Mouse (Mus musculus): ENCODE results near the gene Vmn1r61. TPM values are rescaled to one million over a fixed set of nuclear protein-coding genes. Genes with fewer than 3 reads are reported as not detected.

Gene Vmn1r61
- polyA plus RNA-seq (2012; rRNA removed) (not detected in 2 replicates), polyA plus RNA-seq (2014; fragmentation: Nextera tagmentation; extraction: Ambion mirVana) (not detected in 2 replicates)

DNA sequence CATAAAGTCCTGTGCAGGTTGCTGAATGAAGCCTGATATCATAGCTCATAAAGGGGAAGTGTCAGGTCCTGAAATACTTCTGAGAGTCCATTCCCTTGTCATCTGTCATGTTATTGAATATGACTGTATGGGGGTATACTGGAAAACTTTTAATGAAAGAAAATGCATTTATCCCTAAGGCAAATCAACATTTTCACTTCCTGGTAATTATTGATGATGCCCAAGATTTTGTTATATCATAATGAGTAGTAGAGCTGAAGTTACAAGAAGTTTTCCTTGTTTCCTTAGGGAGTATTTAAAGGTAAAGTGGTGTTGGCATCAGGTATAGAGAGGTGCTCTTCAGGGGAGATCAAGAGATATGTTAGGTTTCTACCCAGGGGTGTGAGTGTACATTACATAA, at the start of gene Vmn1r61:
Gene Vmn1r61, minus strand, starts transcription at position 101 of the 400 bp plus-strand sequence.
- H3K9me3 ChIP-seq (ENCODE audit: control insufficient read depth, low read length): no peaks in the 10 kb centered on the region
- H3K27ac ChIP-seq: no peak within 1 kb of the TSS
- no peak for TF ChIP-seq CTCF (IDR thresholded peaks at IDR 0.05; ENCODE audit: low read depth)
- no peak for TF ChIP-seq EP300 (IDR thresholded peaks at IDR 0.05; ENCODE audit: low read depth)
- H3K4me2 ChIP-seq (ENCODE audit: low read depth): no peak within 1 kb of the TSS
- no peak within 1 kb of the TSS for H3K9ac ChIP-seq (replicated peaks)
- H3K36me3 ChIP-seq (replicated peaks; ENCODE audit: control insufficient read depth, insufficient read depth, low read depth): no peaks in the 10 kb centered on the region
- no peaks in the 10 kb centered on the region for H3K27me3 ChIP-seq (ENCODE audit: control insufficient read depth, insufficient read depth, low read length)
- no peak within 1 kb of the TSS for H3K4me3 ChIP-seq (ENCODE audit: insufficient read depth in 1 of 2, low read depth in 2 of 2, low read length in 2 of 2)
- ATAC-seq (ENCODE audit: insufficient read depth) (no peak), DNase-seq (ENCODE audit: low read depth in 3 of 3, low spot score in 3 of 3) (no peak)
- H3K4me1 ChIP-seq (replicated peaks; ENCODE audit: control insufficient read depth in 2 of 2, insufficient read depth in 2 of 2, low read length in 1 of 2): no peaks in the 10 kb centered on the region

Other genes starting within 250 kb of the Vmn1r61 start
- not detected in 2 replicates for gene Vmn1r58, start 199.9 kb downstream of the Vmn1r61 start, polyA plus RNA-seq (2012; rRNA removed)
- not detected in 2 replicates for gene Vmn1r58, start 199.9 kb downstream of the Vmn1r61 start, polyA plus RNA-seq (2014; fragmentation: Nextera tagmentation; extraction: Ambion mirVana)
- not detected in 2 replicates for gene Vmn1r59, start 156.5 kb downstream of the Vmn1r61 start, polyA plus RNA-seq (2012; rRNA removed)
- gene Vmn1r59, start 156.5 kb downstream of the Vmn1r61 start, polyA plus RNA-seq (2014; fragmentation: Nextera tagmentation; extraction: Ambion mirVana): not detected in 2 replicates
- not detected in 2 replicates for gene Vmn2r28, start 119.3 kb downstream of the Vmn1r61 start, polyA plus RNA-seq (2012; rRNA removed)
- not detected in 2 replicates for gene Vmn2r28, start 119.3 kb downstream of the Vmn1r61 start, polyA plus RNA-seq (2014; fragmentation: Nextera tagmentation; extraction: Ambion mirVana)
- not detected in 2 replicates for gene Vmn1r60, start 66.0 kb downstream of the Vmn1r61 start, polyA plus RNA-seq (2012; rRNA removed)
- gene Vmn1r60, start 66.0 kb downstream of the Vmn1r61 start, polyA plus RNA-seq (2014; fragmentation: Nextera tagmentation; extraction: Ambion mirVana): not detected in 2 replicates
- not detected in 2 replicates for gene Vmn1r62, start 60.3 kb upstream of the Vmn1r61 start, polyA plus RNA-seq (2012; rRNA removed)
- gene Vmn1r62, start 60.3 kb upstream of the Vmn1r61 start, polyA plus RNA-seq (2014; fragmentation: Nextera tagmentation; extraction: Ambion mirVana): not detected in 2 replicates
- not detected in 2 replicates for gene Vmn1r63, start 192.2 kb upstream of the Vmn1r61 start, polyA plus RNA-seq (2012; rRNA removed)
- not detected in 2 replicates for gene Vmn1r63, start 192.2 kb upstream of the Vmn1r61 start, polyA plus RNA-seq (2014; fragmentation: Nextera tagmentation; extraction: Ambion mirVana)

All from liver, embryonic 14.5 days (tissue).